Mouse (Mus musculus) CH12.LX (cell line): ENCODE measurements at regions not wholly inside any gene's neighbourhood (a gene's known extent, or its start where the extent isn't known, plus 50 kb on each side); places are given as distances from the start of the nearest gene placed in this dataset.

Experiments
- DNase-seq: peaks from one replicate; pipeline ENCODE4 v3.0.0-alpha.2; 2013; ENCODE audit errors: extremely low read depth
- H3K27ac ChIP-seq: 2 replicates; pipeline ENCODE4 v1.5.1; 2012; ENCODE audit warnings: low read depth, mild to moderate bottlenecking, control low read depth, moderate library complexity; ENCODE audit not compliant: insufficient read depth
- H3K27me3 ChIP-seq: replicated peaks from 2 replicates; pipeline ENCODE3; 2012; ENCODE audit warnings: inconsistent platforms
- H3K36me3 ChIP-seq, 2 experiments: replicated peaks in 1 of 2; 2 replicates each; pipeline versions ENCODE3 to v1.6.1; 2012; ENCODE audit warnings: inconsistent platforms in 1 of 2, low read length in 1 of 2, mild to moderate bottlenecking in 1 of 2, mixed read lengths in 1 of 2, moderate library complexity in 1 of 2; ENCODE audit not compliant: control insufficient read depth in 1 of 2, insufficient read depth in 1 of 2
- H3K4me1 ChIP-seq, 2 experiments: 2 replicates each; pipeline ENCODE4 v1.6.1; 2012; ENCODE audit warnings: inconsistent platforms in 1 of 2, moderate library complexity in 1 of 2; ENCODE audit not compliant: insufficient read depth in 2 of 2, control insufficient read depth in 1 of 2
- H3K4me2 ChIP-seq: 2 replicates; pipeline ENCODE4 v1.6.1; 2012; ENCODE audit warnings: low read depth, mild to moderate bottlenecking, control low read depth; ENCODE audit not compliant: poor library complexity, insufficient read depth, severe bottlenecking
- H3K4me3 ChIP-seq, 3 experiments: fragments of 150-350 bp in 1 of 3; sonication (generic) in 1 of 3; replicated peaks in 1 of 3; 2 replicates each; pipeline versions ENCODE3 to v1.5.1; 2011 to 2012; ENCODE audit warnings: low read depth in 2 of 3, low read length in 2 of 3, mild to moderate bottlenecking in 2 of 3, moderate library complexity in 2 of 3, control low read depth in 1 of 3, improper control_type of control experiment in 1 of 3, inconsistent platforms in 1 of 3, mixed read lengths in 1 of 3; ENCODE audit not compliant: poor library complexity in 1 of 3
- H3K79me2 ChIP-seq: replicated peaks from 2 replicates; pipeline ENCODE4 v1.6.1; 2012; ENCODE audit warnings: mild to moderate bottlenecking, moderate library complexity; ENCODE audit not compliant: control insufficient read depth, poor library complexity, insufficient read depth, severe bottlenecking; ENCODE audit errors: extremely low read depth
- H3K9ac ChIP-seq: 2 replicates; pipeline ENCODE4 v1.6.1; 2012; ENCODE audit warnings: low read depth, mild to moderate bottlenecking, control low read depth, moderate library complexity; ENCODE audit not compliant: insufficient read depth
- H3K9me3 ChIP-seq: replicated peaks from 2 replicates; pipeline ENCODE3; 2012; ENCODE audit warnings: low read length, inconsistent platforms, mixed read lengths
- CHD1 ChIP-seq: IDR thresholded peaks from 2 replicates; pipeline ENCODE4 v1.6.1; 2012; ENCODE audit warnings: low read depth, low read length, improper control_type of control experiment, inconsistent platforms
- ELF1 ChIP-seq: IDR thresholded peaks from 2 replicates; pipeline ENCODE4 v1.6.1; 2014; ENCODE audit warnings: low read depth, mild to moderate bottlenecking, inconsistent platforms, low read length, improper control_type of control experiment
- EP300 ChIP-seq: IDR thresholded peaks from 2 replicates; pipeline ENCODE4 v1.6.1; 2011; ENCODE audit warnings: low read length, improper control_type of control experiment
- GABPA ChIP-seq: IDR thresholded peaks from 2 replicates; pipeline ENCODE4 v1.6.1; 2012; ENCODE audit warnings: low read depth, low read length, improper control_type of control experiment, inconsistent platforms; ENCODE audit not compliant: insufficient replicate concordance
- HCFC1 ChIP-seq: IDR thresholded peaks from 2 replicates; pipeline ENCODE4 v1.6.1; 2012; ENCODE audit warnings: low read depth, mild to moderate bottlenecking, inconsistent platforms, low read length, improper control_type of control experiment
- JUN ChIP-seq: IDR thresholded peaks from 2 replicates; pipeline ENCODE4 v1.6.1; 2011; ENCODE audit warnings: low read depth, mild to moderate bottlenecking, low read length, improper control_type of control experiment, moderate library complexity; ENCODE audit not compliant: insufficient read depth
- JUND ChIP-seq: conservative IDR thresholded peaks from 2 replicates; pipeline ENCODE4 v1.6.1; 2011; ENCODE audit warnings: low read depth, low read length, improper control_type of control experiment
- KAT2A ChIP-seq: IDR thresholded peaks from 2 replicates; pipeline ENCODE4 v1.6.1; 2012; ENCODE audit warnings: low read length, improper control_type of control experiment, inconsistent platforms; ENCODE audit not compliant: insufficient replicate concordance
- MAFK ChIP-seq: IDR thresholded peaks from 2 replicates; pipeline ENCODE4 v1.6.1; 2011; ENCODE audit warnings: low read length, improper control_type of control experiment; ENCODE audit not compliant: insufficient replicate concordance
- MAX ChIP-seq: IDR thresholded peaks from 2 replicates; pipeline ENCODE4 v1.6.1; 2011; ENCODE audit warnings: low read length, improper control_type of control experiment
- MEF2A ChIP-seq: IDR thresholded peaks from 2 replicates; pipeline ENCODE4 v1.6.1; 2014; ENCODE audit warnings: low read depth, mild to moderate bottlenecking, inconsistent platforms, low read length, improper control_type of control experiment, borderline replicate concordance
- MYC ChIP-seq: IDR thresholded peaks from 2 replicates; pipeline ENCODE4 v1.6.1; 2011; ENCODE audit warnings: low read depth, mild to moderate bottlenecking, improper control_type of control experiment, low read length
- NELFE ChIP-seq: IDR thresholded peaks from 2 replicates; pipeline ENCODE4 v1.6.1; 2011; ENCODE audit warnings: low read depth, low read length, improper control_type of control experiment
- POLR2A ChIP-seq: IDR thresholded peaks from 2 replicates; pipeline ENCODE4 v1.6.1; 2011; ENCODE audit warnings: low read depth, mild to moderate bottlenecking, improper control_type of control experiment, low read length
- RCOR1 ChIP-seq: conservative IDR thresholded peaks from 2 replicates; pipeline ENCODE4 v1.6.1; 2012; ENCODE audit warnings: low read depth, mild to moderate bottlenecking, inconsistent platforms, low read length, improper control_type of control experiment
- UBTF ChIP-seq: IDR thresholded peaks from 2 replicates; pipeline ENCODE4 v1.6.1; 2012; ENCODE audit warnings: low read depth, mild to moderate bottlenecking, inconsistent platforms, low read length, improper control_type of control experiment, moderate library complexity
- USF1 ChIP-seq: IDR thresholded peaks from 2 replicates; pipeline ENCODE4 v1.6.1; 2014; ENCODE audit warnings: low read depth, mild to moderate bottlenecking, inconsistent platforms, low read length, improper control_type of control experiment
- ZC3H11A ChIP-seq: IDR thresholded peaks from 2 replicates; pipeline ENCODE4 v1.6.1; 2012; ENCODE audit warnings: low read depth, mild to moderate bottlenecking, inconsistent platforms, low read length, improper control_type of control experiment
- ZKSCAN1 ChIP-seq: IDR thresholded peaks from 2 replicates; pipeline ENCODE4 v1.6.1; 2012; ENCODE audit warnings: low read depth, inconsistent platforms, low read length, improper control_type of control experiment, borderline replicate concordance
- ZMIZ1 ChIP-seq: IDR thresholded peaks from 2 replicates; pipeline ENCODE4 v1.6.1; 2012; ENCODE audit warnings: low read depth, mild to moderate bottlenecking, inconsistent platforms, low read length, improper control_type of control experiment
- dilution Hi-C: fragments of 300-500 bp; cut with MboI; formaldehyde crosslinking; loops from 2 replicates; pipeline ENCODE4 v1.14.3; 2020; ENCODE audit warnings: low sequenced_read_pairs; ENCODE audit not compliant: extremely low pct_unique_long_range_greater_than_20kb, extremely low pct_ligation_motif_present
- in situ Hi-C: fragments of 300-500 bp; cut with MboI; formaldehyde crosslinking; loops from 3 replicates; pipeline ENCODE4 v1.14.3; 2019; ENCODE audit warnings: low sequenced_read_pairs, low pct_ligation_motif_present, low pct_unique_long_range_greater_than_20kb, mixed read lengths

- no peaks in the 10 kb centered on the region for H3K79me2 ChIP-seq
- peaks cover 3% of the 10 kb centered on the region for H3K27me3 ChIP-seq
- no peak overlapping the region for H3K9ac ChIP-seq
- TF ChIP-seq ZMIZ1 = no peak
- no peak for TF ChIP-seq MEF2A
- no peak for TF ChIP-seq JUN
- TF ChIP-seq ZC3H11A = no peak
- TF ChIP-seq MYC = no peak
- TF ChIP-seq MAX = no peak
- TF ChIP-seq POLR2A = no peak
- TF ChIP-seq USF1 = no peak
- no peak for TF ChIP-seq ELF1
- no peak for TF ChIP-seq RCOR1
- no peak for TF ChIP-seq UBTF
- TF ChIP-seq KAT2A = no peak
- no peak for TF ChIP-seq NELFE
- no peak for TF ChIP-seq MAFK
- TF ChIP-seq HCFC1 = no peak
- no peak for TF ChIP-seq CHD1
- no peak for TF ChIP-seq JUND
- no peak for TF ChIP-seq EP300
- TF ChIP-seq GABPA = no peak
- no peak for TF ChIP-seq ZKSCAN1
- TF ChIP-seq, all 38 proteins: peak for 0
- Histone ChIP-seq H3K4me1 (no peaks in the 10 kb centered on the region), H3K27ac (no peak overlapping the region), H3K4me2 (no peak overlapping the region), H3K9me3 (peaks cover 3% of the 10 kb centered on the region), H3K36me3 (no peaks in the 10 kb centered on the region), H3K4me3 (no peak overlapping the region)
- no peak for DNase-seq
- in situ Hi-C loops (loop anchor here (5.0 kb wide), 1 partner anchor 49 kb away; no protein-coding TSS in a partner anchor), dilution Hi-C loops (no loop called here)
Observed at GRCm38 (mm10) chr14:55171311-55172049, 50.3 kb upstream of the Dhrs2 start.
